14 mouse cellular contexts compared by ENCODE assay signal in the genomic region with DNA sequence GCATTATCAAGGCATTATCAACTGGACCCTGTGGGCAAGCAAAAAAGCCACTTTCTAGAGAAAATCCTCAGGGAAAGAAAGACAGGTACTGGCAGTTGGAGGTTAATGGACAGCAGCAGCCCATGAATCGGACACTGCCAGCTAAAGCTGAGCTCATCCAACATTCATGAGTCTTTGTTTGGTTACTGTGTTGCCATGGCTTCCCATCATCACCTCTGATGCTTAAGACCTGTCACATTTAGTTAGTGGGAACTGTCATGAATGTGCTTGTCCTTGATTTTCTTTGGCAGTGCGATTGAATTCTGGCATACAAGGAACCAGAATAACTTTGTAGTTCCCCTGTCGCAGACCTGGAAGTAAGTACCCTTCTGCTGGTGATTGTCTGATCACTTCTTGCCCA.
DNase-seq lines count a peak whose midpoint lies in the region; ATAC-seq lines count a peak whose summit lies in the region.
"Had no signal": no experiment of that assay in that cellular context is flagged by ENCODE, and none has a peak within 500 bp of the region (broad histone marks: within the 10 kb centered on the region; RNA-seq: fewer than 3 reads in every experiment).

No protein-coding gene starts in this region.

- WGBS in hindbrain, embryonic 10.5 days, result 55% methylated on average over 3 of the region's 3 CpGs
- WGBS in hindbrain, embryonic 13.5 days, result 33% methylated on average over 3 of the region's 3 CpGs
- WGBS in midbrain, embryonic 10.5 days, result 41% methylated on average over 3 of the region's 3 CpGs

- H3K9me3 ChIP-seq in hindbrain, embryonic 10.5 days, result no peaks in the 10 kb centered on the region
- no peaks in the 10 kb centered on the region; the same call in 1 of the 2 replicates for H3K9me3 ChIP-seq in hindbrain, embryonic 13.5 days
- H3K9me3 ChIP-seq in midbrain, embryonic 10.5 days (replicated peaks), result no peaks in the 10 kb centered on the region
- H3K9me3 ChIP-seq: embryonic facial prominence, embryonic 13.5 days had no signal

- H3K4me3 ChIP-seq in hindbrain, embryonic 10.5 days, result no peak overlapping the region
- no peak overlapping the region for H3K4me3 ChIP-seq in hindbrain, embryonic 13.5 days
- H3K4me3 ChIP-seq in midbrain, embryonic 10.5 days, result no peak overlapping the region
- H3K4me3 ChIP-seq: embryonic facial prominence, embryonic 13.5 days had no signal

- H3K4me2 ChIP-seq in hindbrain, embryonic 13.5 days, result no peak overlapping the region
- H3K4me2 ChIP-seq: embryonic facial prominence, embryonic 13.5 days had no signal

- peak; percentile 42 to 53 for DNase-seq in cerebellum, postnatal 10 days
- DNase-seq in cerebellum, postnatal 25 days, result no peak
- peak; percentile 12 for DNase-seq in hindbrain, embryonic 10.5 days (ENCODE audit: low spot score)
- DNase-seq in midbrain, embryonic 10.5 days (ENCODE audit: low spot score), result peak; percentile 33
- DNase-seq in retina, embryonic 14.5 days (ENCODE audit: low spot score), result peak; percentile 59
- DNase-seq in yolk sac, embryonic 10.5 days (ENCODE audit: low spot score), result no peak
- DNase-seq in heart, postnatal 25 days (ENCODE audit: low spot score), result no peak
- DNase-seq: cerebellum, postnatal 36 days; kidney, adult 9 months; lung, adult 2 months; thymus, postnatal 36 days had no signal

- H3K4me1 ChIP-seq in hindbrain, embryonic 10.5 days (replicated peaks), result no peaks in the 10 kb centered on the region
- no peaks in the 10 kb centered on the region for H3K4me1 ChIP-seq in hindbrain, embryonic 13.5 days (replicated peaks)
- peaks cover 10% of the 10 kb centered on the region; the same call in 1 of the 2 replicates for H3K4me1 ChIP-seq in midbrain, embryonic 10.5 days
- H3K4me1 ChIP-seq: embryonic facial prominence, embryonic 13.5 days had no signal

- intact Hi-C loops in heart, postnatal 25 days (cut with DNase I), result no loop called here

- no peaks in the 10 kb centered on the region for H3K27me3 ChIP-seq in hindbrain, embryonic 10.5 days (ENCODE audit: insufficient read depth, poor library complexity, severe bottlenecking)
- H3K27me3 ChIP-seq in hindbrain, embryonic 13.5 days, result no peaks in the 10 kb centered on the region
- H3K27me3 ChIP-seq in midbrain, embryonic 10.5 days (ENCODE audit: low read depth, poor library complexity, severe bottlenecking), result no peaks in the 10 kb centered on the region
- H3K27me3 ChIP-seq: embryonic facial prominence, embryonic 13.5 days had no signal

- H3K27ac ChIP-seq in hindbrain, embryonic 10.5 days, result no peak overlapping the region
- H3K27ac ChIP-seq in hindbrain, embryonic 13.5 days, result no peak overlapping the region
- no peak overlapping the region for H3K27ac ChIP-seq in midbrain, embryonic 10.5 days (replicated peaks)
- H3K27ac ChIP-seq: embryonic facial prominence, embryonic 13.5 days; macrophage had no signal

- no peaks in the 10 kb centered on the region for H3K36me3 ChIP-seq in hindbrain, embryonic 10.5 days
- H3K36me3 ChIP-seq in hindbrain, embryonic 13.5 days, result no peaks in the 10 kb centered on the region
- no peaks in the 10 kb centered on the region for H3K36me3 ChIP-seq in midbrain, embryonic 10.5 days
- H3K36me3 ChIP-seq: embryonic facial prominence, embryonic 13.5 days had no signal

- no peak for ATAC-seq in hindbrain, embryonic 13.5 days (ENCODE audit: low FRiP score)

- no peak overlapping the region for H3K9ac ChIP-seq in hindbrain, embryonic 13.5 days
- H3K9ac ChIP-seq: embryonic facial prominence, embryonic 13.5 days had no signal

Comparison
In these comparisons a context has a peak if more than half of its experiments do, and no peak if none do; other contexts are left out.
1. DNase-seq: peak in cerebellum, postnatal 10 days (2 of 2), hindbrain, embryonic 10.5 days (single experiment), midbrain, embryonic 10.5 days (single experiment) and retina, embryonic 14.5 days (single experiment); none in cerebellum, postnatal 25 days (0 of 2), yolk sac, embryonic 10.5 days (single experiment) and heart, postnatal 25 days (single experiment).